Mouse (Mus musculus) kidney, postnatal 25 days (tissue): ENCODE data around the gene Bap1.

Experiments
- DNase-seq, 2 experiments: peaks; one replicate each; pipeline ENCODE4 v3.0.0; 2021; ENCODE audit warnings: mixed read lengths in 2 of 2

The Bap1 gene

DNA sequence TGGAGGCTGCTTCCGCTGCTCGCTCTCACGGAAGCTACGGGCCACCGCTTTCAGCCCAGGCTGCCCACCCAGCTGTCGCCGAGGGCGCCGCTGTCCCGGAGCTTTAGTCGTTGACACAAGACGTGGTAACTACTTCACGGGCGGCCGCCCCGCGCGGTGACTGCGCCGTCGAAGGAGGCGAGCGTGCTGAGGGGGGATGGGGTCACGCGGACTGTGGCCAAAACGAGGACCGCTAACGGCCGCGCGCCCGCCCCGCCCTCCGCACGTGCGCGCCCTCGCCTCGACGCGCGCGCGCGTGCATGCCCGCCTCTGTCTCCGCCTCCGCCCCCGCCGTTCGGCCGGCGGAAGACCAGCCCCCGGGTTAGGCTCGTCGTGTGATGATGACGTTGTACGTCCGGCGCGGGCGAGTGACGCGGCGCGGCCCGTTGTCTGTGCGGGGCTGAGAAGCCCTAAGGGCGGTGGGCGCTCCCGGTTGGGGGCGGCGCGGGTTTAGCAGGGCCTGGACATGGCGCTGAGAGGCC is at the start of gene Bap1, which contains the start of gene Phf7:
Gene Bap1, plus strand, starts transcription at position 367 of the 521 bp plus-strand sequence.
Gene Phf7, minus strand, starts transcription at position 234 of the 521 bp plus-strand sequence.
- peak; percentile 95 to 96 for DNase-seq

- no peak for DNase-seq
These were observed 46.4 kb upstream of the Bap1 start for GRCm38 (mm10) chr14:31204844-31205243.

DNA sequence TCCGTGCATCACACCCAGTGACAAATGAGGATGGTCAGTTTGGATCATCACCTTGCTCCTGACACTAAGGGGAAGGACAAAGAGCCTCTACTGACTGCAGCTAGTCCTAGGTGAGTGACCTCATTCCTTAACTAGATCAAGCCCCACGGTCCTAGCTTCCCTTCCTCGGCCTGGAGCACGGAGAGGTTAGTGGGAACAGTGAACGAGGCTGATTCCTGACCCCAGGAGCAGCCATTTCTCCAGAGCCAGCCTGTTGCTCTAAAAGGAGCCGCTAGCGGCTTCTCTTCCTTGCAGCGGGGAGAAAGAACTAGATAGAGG is 46.0 kb upstream of the Bap1 start:
- no peak for DNase-seq

DNA sequence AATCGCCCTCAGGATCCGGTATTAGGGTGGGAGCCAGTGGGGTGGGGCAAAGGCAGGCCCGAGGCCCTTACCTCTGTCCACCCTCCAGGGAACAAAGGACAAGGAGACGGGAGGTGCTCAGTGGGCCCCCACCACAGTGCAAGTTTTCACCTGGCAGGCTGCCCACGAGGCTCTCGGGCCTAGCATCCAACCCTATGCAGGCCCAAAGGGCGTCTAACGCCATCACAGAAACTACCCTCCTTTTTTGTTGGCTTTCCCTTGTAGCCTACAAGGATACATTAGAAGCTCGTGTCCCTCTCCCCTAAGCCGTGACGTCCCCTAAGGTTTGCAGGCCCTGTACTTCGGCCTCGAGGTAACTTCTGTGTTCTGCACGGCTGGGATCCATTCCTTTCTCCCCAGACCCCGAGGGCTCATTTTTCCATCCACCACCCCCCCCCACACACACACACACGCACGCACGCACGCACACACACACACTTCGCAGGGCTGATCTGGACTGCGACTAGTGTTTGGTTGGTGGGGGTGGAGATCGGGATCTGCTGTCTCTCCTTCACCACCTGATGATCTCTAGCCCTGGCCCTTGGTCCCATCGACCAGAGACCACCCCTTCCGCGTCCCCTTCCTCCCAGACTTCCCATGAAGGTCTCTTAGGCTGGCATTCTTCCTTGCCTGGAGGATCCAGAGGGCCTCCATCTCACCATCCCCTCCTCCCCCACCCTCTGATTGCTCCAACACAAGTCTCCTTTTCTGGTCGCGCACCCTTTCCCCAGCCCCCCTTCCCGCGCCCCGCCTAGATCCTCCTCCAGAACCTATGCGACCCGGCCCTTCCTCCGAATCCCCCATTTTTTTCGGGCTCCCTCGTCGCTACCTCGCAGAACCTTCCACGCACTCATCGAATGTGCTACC is 45.4 kb upstream of the Bap1 start:
- peak; percentile 69 to 85 for DNase-seq

- peak; percentile 98 to 99 for DNase-seq
These were observed 44.7 kb upstream of the Bap1 start for GRCm38 (mm10) chr14:31206472-31206981.

GRCm38 (mm10) chr14:31207070-31207830 is 44.0 kb upstream of the Bap1 start:
- no peak for DNase-seq

DNA sequence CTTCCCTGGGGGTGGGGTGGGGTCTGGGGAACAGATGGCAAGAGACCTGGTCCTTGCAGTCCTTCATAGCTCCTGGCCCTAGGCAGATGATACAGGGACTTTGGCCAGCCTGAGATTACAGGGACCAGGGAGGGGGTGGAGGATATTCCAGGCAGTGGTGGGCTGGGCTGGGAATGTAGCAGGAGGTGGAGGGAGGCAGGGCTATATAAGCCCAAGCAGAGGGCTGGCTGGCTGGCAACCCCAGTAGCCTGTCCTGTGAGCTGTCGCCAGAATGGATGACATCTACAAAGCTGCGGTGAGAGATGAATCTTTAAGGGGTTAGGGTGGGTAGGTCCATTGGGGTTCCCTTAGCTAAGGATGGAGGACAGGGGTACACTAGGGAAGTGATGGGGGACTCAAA is 43.2 kb upstream of the Bap1 start, which contains the start of gene Tnnc1:
Gene Tnnc1, plus strand, starts transcription at position 229 of the 400 bp plus-strand sequence.
- no peak for DNase-seq

DNA sequence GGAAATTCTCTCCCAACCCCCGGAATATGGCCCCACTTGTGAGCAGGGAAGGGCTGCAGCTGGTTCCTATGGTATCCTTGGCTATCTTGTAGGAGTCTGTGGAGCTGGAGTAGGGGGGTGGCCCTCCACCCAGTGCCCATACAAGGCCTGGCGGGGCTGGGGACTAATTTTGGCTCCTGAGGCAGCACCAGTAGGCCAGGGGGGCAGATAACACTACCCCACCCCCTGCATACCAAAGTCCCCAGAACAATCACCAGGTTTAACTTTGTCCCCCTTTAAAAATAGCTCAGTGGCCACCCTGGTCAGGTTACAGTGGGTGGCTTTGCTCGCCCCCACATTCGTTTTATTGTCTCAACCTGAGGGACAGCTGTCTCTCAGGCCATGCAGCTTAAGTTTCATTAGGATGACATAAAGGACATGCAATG is 42.1 kb upstream of the Bap1 start:
- no peak for DNase-seq

- no peak for DNase-seq
These were observed 39.4 kb upstream of the Bap1 start for GRCm38 (mm10) chr14:31211854-31212253.

GRCm38 (mm10) chr14:31212499-31212898 is 38.8 kb upstream of the Bap1 start:
- no peak for DNase-seq

DNA sequence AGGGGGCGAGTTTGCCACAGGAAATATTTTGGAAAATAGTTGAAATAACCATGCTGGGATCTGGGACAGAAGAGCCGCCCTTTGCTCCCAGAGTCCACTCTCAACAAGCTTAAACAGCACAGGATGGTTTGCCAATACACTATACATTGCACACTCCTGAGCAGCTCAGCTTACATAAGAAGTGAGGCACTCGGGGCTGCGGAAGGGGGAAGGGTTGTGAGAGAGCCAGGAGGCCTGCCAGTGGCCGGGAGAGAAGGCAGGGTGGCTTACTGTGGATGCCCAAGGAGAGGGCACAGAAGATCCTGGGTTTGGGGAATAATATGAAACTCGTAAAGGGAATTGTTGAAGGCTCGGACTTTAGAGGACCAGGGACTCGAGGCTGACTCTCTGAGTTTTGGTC is 37.4 kb upstream of the Bap1 start:
- DNase-seq, result no peak

GRCm38 (mm10) chr14:31214684-31215083 is 36.6 kb upstream of the Bap1 start:
- no peak for DNase-seq

DNA sequence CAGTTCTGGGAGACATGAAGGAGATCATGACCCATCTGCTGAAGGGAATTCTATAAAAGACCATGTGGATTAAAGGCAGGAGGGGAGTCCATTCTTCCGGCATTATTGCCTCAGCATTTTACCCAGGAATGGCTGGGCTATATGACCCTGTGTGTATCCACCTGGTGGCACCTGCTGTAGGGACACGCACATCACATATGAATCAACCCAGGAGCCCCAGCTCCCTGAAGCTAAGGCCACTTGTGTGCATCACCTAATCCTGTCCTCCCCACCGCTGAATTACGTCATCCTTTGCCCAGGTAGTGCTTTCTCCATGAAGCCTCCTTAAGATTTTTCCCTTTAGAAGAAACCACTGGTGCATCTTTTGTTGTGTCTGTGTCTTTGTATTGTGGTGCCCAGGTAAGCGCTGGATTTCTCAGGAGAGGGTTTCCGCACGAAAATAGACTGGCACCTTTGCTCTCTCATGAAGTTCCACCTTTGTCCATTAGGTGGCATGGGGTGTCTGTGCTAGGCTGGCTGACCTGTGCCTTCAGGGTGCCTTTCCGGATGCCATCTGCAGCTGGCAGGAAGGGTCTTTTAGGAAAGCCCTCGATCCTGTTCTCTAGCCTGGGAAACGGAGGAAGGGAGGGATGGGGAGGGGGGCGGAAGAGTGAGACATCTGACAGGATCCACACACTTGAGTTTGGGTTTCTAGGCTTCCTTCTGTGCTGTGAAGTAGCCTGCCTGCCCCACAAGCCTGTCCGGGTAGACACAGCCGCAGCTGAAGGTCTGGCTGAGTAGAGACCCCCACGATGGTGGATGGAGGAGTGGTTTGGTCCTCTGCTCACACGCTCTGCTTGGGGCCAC is 35.9 kb upstream of the Bap1 start:
- DNase-seq, result peak; percentile 70 to 85

DNA sequence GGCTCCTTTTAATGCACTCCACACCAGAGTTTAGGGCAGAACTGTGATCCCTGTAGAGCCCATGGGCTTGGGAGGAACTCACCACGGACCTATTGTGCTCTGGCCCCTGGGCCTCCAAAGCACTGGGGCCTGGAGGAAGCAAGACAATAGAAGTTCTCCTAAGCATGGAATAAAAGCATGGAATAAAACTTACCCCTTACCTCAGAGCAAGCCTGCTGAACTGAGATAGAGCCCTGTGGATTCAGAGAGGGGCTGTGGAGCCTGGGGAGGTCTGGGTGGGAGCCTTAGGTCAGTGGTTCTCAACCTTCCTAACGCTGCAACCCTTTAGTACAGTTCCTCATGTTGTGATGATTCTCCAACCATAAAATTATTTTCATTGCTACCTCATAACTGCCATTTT is 34.4 kb upstream of the Bap1 start, which contains the start of gene Nisch:
Gene Nisch, minus strand, starts transcription at position 101 of the 400 bp plus-strand sequence.
- no peak for DNase-seq

GRCm38 (mm10) chr14:31217666-31218065 is 33.6 kb upstream of the Bap1 start, which contains the start of gene Sema3g:
TSS of gene Sema3g (plus strand) at chr14:31217860.
- DNase-seq, result peak; percentile 81 to 91

DNA sequence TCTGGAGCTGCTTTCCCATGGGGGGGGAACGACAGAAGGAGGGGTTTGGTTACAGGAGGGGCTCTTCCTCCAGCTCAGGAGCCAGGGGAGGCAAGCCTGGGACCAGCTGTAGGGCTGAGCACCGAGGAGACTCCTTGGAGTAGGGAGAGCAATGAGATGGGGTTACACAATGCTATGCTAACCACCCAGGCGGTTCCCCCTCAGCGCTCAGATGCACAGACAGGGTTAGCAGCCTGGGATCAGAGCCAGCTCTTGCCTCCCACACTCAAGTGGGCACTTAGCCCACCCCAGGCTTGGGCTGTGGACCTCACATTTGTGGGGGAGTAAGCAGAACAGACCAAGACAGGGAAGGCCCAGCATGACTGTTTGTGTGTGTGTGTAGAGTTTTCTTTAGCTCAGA is 24.3 kb upstream of the Bap1 start:
- peak in 1 of 2 experiments; percentile 59 for DNase-seq

DNA sequence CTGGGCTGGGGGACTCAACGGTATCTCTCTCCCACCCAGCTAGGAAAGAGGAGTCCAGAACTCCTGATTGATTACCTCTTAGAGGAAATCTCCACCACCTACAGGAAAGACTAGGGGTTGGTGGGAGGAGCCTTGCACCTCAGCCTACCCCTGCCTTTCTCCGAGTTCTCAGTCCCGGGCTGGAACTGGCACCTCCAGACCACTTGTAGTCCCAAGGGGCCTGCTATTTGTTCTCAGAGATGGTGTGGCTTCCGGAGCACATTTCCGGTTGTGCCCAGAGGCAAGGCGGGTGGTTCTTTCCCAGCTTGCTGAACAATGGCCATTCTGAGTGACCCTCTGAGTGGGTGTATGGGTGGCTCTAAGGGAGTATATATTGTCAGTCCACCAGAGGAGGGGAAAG is 23.0 kb upstream of the Bap1 start:
- DNase-seq, result peak; percentile 48 to 80

GRCm38 (mm10) chr14:31230442-31230841 is 20.8 kb upstream of the Bap1 start:
- peak in 1 of 2 experiments; percentile 33 for DNase-seq

- DNase-seq, result peak in 1 of 2 experiments; percentile 52
These were observed 18.7 kb upstream of the Bap1 start for GRCm38 (mm10) chr14:31232404-31233069.

GRCm38 (mm10) chr14:31233070-31233995 is 17.9 kb upstream of the Bap1 start:
- DNase-seq, result peak; percentile 46 to 71
